Mouse (Mus musculus) MEL (cell line): ENCODE data around the gene Tmem132c. TPM values are rescaled to one million over a fixed set of nuclear protein-coding genes. Genes with fewer than 3 reads are reported as not detected.

Experiments
- DNase-seq: peaks from one replicate; pipeline ENCODE4 v3.0.0; 2011; ENCODE audit warnings: low read depth, low spot score
- H3K27ac ChIP-seq: 2 replicates; pipeline ENCODE4 v1.5.1; 2012; ENCODE audit warnings: low read depth, mild to moderate bottlenecking, control low read depth, low read length, moderate library complexity; ENCODE audit not compliant: control insufficient read depth
- H3K27me3 ChIP-seq, 2 experiments: fragments of 150-350 bp in 1 of 2; sonication (generic) in 1 of 2; 2 replicates each; pipeline ENCODE4 v1.6.1; 2012; ENCODE audit warnings: low read length in 2 of 2, mild to moderate bottlenecking in 2 of 2, improper control_type of control experiment in 1 of 2, moderate library complexity in 1 of 2; ENCODE audit not compliant: insufficient read depth in 2 of 2, control insufficient read depth in 1 of 2
- H3K36me3 ChIP-seq, 2 experiments: 2 replicates each; pipeline ENCODE4 v1.6.1; 2012 to 2014; ENCODE audit warnings: low read length in 2 of 2, improper control_type of control experiment in 1 of 2, inconsistent platforms in 1 of 2, mild to moderate bottlenecking in 1 of 2; ENCODE audit not compliant: insufficient read depth in 2 of 2, control insufficient read depth in 1 of 2
- H3K4me1 ChIP-seq, 2 experiments: fragments of 150-350 bp in 1 of 2; sonication (generic) in 1 of 2; 2 replicates each; pipeline ENCODE4 v1.6.1; 2012; ENCODE audit warnings: low read length in 2 of 2, improper control_type of control experiment in 1 of 2, mild to moderate bottlenecking in 1 of 2; ENCODE audit not compliant: insufficient read depth in 2 of 2, control insufficient read depth in 1 of 2
- H3K4me3 ChIP-seq, 2 experiments: fragments of 150-350 bp in 1 of 2; sonication (generic) in 1 of 2; 2 replicates each; pipeline ENCODE4 v1.5.1; 2012; ENCODE audit warnings: low read depth in 2 of 2, low read length in 2 of 2, mild to moderate bottlenecking in 2 of 2, moderate library complexity in 2 of 2, control low read depth in 1 of 2, improper control_type of control experiment in 1 of 2; ENCODE audit not compliant: control insufficient read depth in 1 of 2, insufficient read depth in 1 of 2
- H3K79me2 ChIP-seq: 2 replicates; pipeline ENCODE4 v1.6.1; 2012; ENCODE audit warnings: mild to moderate bottlenecking, low read length, moderate library complexity; ENCODE audit not compliant: control insufficient read depth, poor library complexity, insufficient read depth
- H3K9ac ChIP-seq: 2 replicates; pipeline ENCODE4 v1.6.1; 2012; ENCODE audit warnings: low read depth, mild to moderate bottlenecking, control low read depth, low read length, moderate library complexity; ENCODE audit not compliant: control insufficient read depth, poor library complexity, severe bottlenecking
- H3K9me3 ChIP-seq: fragments of 150-350 bp; sonication (generic); replicated peaks from 2 replicates; pipeline ENCODE4 v1.6.1; 2012; ENCODE audit warnings: mild to moderate bottlenecking, low read length, improper control_type of control experiment, moderate library complexity; ENCODE audit not compliant: insufficient read depth
- CTCF ChIP-seq, 3 experiments: IDR thresholded peaks in 2 of 3; conservative IDR thresholded peaks in 1 of 3; 2 replicates each; pipeline ENCODE4 v1.5.1; 2011 to 2012; ENCODE audit warnings: low read length in 3 of 3, low read depth in 2 of 3, mild to moderate bottlenecking in 2 of 3, improper control_type of control experiment in 1 of 3, inconsistent platforms in 1 of 3, mixed read lengths in 1 of 3, moderate library complexity in 1 of 3; ENCODE audit not compliant: control insufficient read depth in 1 of 3, insufficient read depth in 1 of 3, poor library complexity in 1 of 3, severe bottlenecking in 1 of 3
- ETS1 ChIP-seq: IDR thresholded peaks from 2 replicates; pipeline ENCODE4 v1.6.1; 2012; ENCODE audit warnings: low read depth, mild to moderate bottlenecking, inconsistent platforms, low read length, improper control_type of control experiment, moderate library complexity
- GABPA ChIP-seq: IDR thresholded peaks from 2 replicates; pipeline ENCODE4 v1.6.1; 2012; ENCODE audit warnings: low read depth, mild to moderate bottlenecking, inconsistent platforms, low read length, improper control_type of control experiment, moderate library complexity
- MAFK ChIP-seq: IDR thresholded peaks from 2 replicates; pipeline ENCODE4 v1.6.1; 2011; ENCODE audit warnings: low read depth, mild to moderate bottlenecking, low read length, improper control_type of control experiment, borderline replicate concordance
- MAX ChIP-seq: IDR thresholded peaks from 2 replicates; pipeline ENCODE4 v1.6.1; 2011; ENCODE audit warnings: low read length, improper control_type of control experiment
- MEF2A ChIP-seq: IDR thresholded peaks from 2 replicates; pipeline ENCODE4 v1.6.1; 2014; ENCODE audit warnings: low read depth, mild to moderate bottlenecking, inconsistent platforms, low read length, improper control_type of control experiment; ENCODE audit not compliant: poor library complexity, insufficient replicate concordance, severe bottlenecking; ENCODE audit errors: extremely low read depth
- MYC ChIP-seq: IDR thresholded peaks from 2 replicates; pipeline ENCODE4 v1.6.1; 2011; ENCODE audit warnings: low read depth, mild to moderate bottlenecking, low read length, improper control_type of control experiment, moderate library complexity
- POLR2AphosphoS2 ChIP-seq: IDR thresholded peaks from 2 replicates; pipeline ENCODE4 v1.6.1; 2011; ENCODE audit warnings: low read length, improper control_type of control experiment
- POLR2AphosphoS5 ChIP-seq: IDR thresholded peaks from 2 replicates; pipeline ENCODE4 v1.6.1; 2012; ENCODE audit warnings: low read depth, borderline replicate concordance, mild to moderate bottlenecking, inconsistent platforms, low read length, moderate library complexity, mixed read lengths
- RAD21 ChIP-seq: IDR thresholded peaks from 2 replicates; pipeline ENCODE4 v1.6.1; 2011; ENCODE audit warnings: mild to moderate bottlenecking, low read depth, low read length, improper control_type of control experiment
- RCOR1 ChIP-seq: IDR thresholded peaks from 2 replicates; pipeline ENCODE4 v1.6.1; 2012; ENCODE audit warnings: low read depth, mild to moderate bottlenecking, inconsistent platforms, low read length, improper control_type of control experiment
- SIN3A ChIP-seq: IDR thresholded peaks from 2 replicates; pipeline ENCODE4 v1.6.1; 2012; ENCODE audit warnings: low read length, improper control_type of control experiment, inconsistent platforms
- SMC3 ChIP-seq: IDR thresholded peaks from 2 replicates; pipeline ENCODE4 v1.6.1; 2011; ENCODE audit warnings: low read depth, low read length, improper control_type of control experiment
- TBP ChIP-seq: IDR thresholded peaks from 2 replicates; pipeline ENCODE4 v1.8.0; 2011; ENCODE audit warnings: low read depth, low read length, improper control_type of control experiment
- USF1 ChIP-seq: IDR thresholded peaks from 2 replicates; pipeline ENCODE4 v1.6.1; 2014; ENCODE audit warnings: low read depth, mild to moderate bottlenecking, inconsistent platforms, low read length, improper control_type of control experiment, moderate library complexity
- ZKSCAN1 ChIP-seq: IDR thresholded peaks from 2 replicates; pipeline ENCODE4 v1.6.1; 2012; ENCODE audit warnings: low read depth, mild to moderate bottlenecking, inconsistent platforms, low read length, improper control_type of control experiment, moderate library complexity
- ZNF384 ChIP-seq: IDR thresholded peaks from 2 replicates; pipeline ENCODE4 v1.6.1; 2012; ENCODE audit warnings: low read depth, mild to moderate bottlenecking, inconsistent platforms, low read length, improper control_type of control experiment
- polyA plus RNA-seq, 2 experiments: library from polyadenylated mRNA; stranded (reverse) in 1 of 2; unstranded in 1 of 2; fragments of >175 nt in 1 of 2; fragments of >200 nt in 1 of 2; gene quantifications; 2 replicates each; pipeline versions ENCODE4 v1.2.1 to v1.2.4; 2012; ENCODE audit warnings: low replicate concordance in 2 of 2, low read depth in 1 of 2; ENCODE audit not compliant: insufficient read length in 2 of 2, insufficient read depth in 1 of 2, missing spikeins in 1 of 2
- total RNA-seq: library from RNA; depleted of rRNA; stranded (reverse); fragments of 300-350 nt; gene quantifications from 2 replicates; pipeline ENCODE4 v1.2.3, GENCODE M21; 2012

Tmem132c gene
- total and polyA plus RNA-seq, 3 experiments = not detected

- DNase-seq = no peak
- Histone ChIP-seq H3K9me3 (no peaks in the 10 kb centered on the region), H3K27ac (no peak overlapping the region), H3K36me3 (no peaks in the 10 kb centered on the region), H3K9ac (no peak overlapping the region), H3K4me1 (no peaks in the 10 kb centered on the region), H3K27me3 (no peaks in the 10 kb centered on the region), H3K79me2 (no peaks in the 10 kb centered on the region), H3K4me3 (no peak overlapping the region)
- TF ChIP-seq CTCF (IDR thresholded peaks at IDR 0.05 in 2 of 3, conservative IDR thresholded peaks at IDR 0.05 in 1 of 3; ENCODE audit: control insufficient read depth in 1 of 3, insufficient read depth in 1 of 3, low read depth in 2 of 3, low read length in 3 of 3, poor library complexity in 1 of 3, severe bottlenecking in 1 of 3) (no peak), SMC3 (no peak), ZKSCAN1 (no peak), MAX (no peak), SIN3A (no peak), USF1 (no peak), RCOR1 (no peak), POLR2AphosphoS5 (no peak), MAFK (no peak), ETS1 (no peak)
Measured at GRCm38 (mm10) chr5:127416536-127416935, 174.9 kb downstream of the Tmem132c start.

DNA sequence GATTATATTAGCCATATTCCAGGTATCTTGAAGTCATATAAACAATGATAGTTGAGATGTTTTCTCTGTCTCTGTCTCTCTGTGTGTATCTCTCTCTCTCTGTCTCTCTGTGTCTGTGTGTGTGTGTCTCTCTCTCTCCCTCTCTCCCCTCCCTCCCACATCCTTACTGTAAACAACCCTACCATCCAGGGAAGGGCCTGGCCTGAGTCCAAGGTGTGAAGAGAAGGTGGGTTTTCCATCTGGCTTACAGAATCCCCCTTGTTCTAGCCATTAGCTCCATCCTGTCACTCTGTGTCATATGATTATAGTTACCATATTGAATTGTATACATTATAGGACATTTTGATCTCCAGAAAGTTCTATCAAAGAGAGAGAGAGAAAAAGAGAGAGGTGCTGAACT lies 182.3 kb downstream of the Tmem132c start:
- Histone ChIP-seq H3K36me3 (no peaks in the 10 kb centered on the region), H3K9ac (no peak overlapping the region), H3K27ac (no peak overlapping the region), H3K9me3 (no peaks in the 10 kb centered on the region), H3K4me1 (no peaks in the 10 kb centered on the region), H3K27me3 (no peaks in the 10 kb centered on the region), H3K4me3 (no peak overlapping the region), H3K79me2 (no peaks in the 10 kb centered on the region)
- TF ChIP-seq USF1 = no peak
- no peak for TF ChIP-seq GABPA
- TF ChIP-seq POLR2AphosphoS2 = no peak
- TF ChIP-seq TBP = no peak
- TF ChIP-seq MEF2A = no peak
- TF ChIP-seq ZNF384 = no peak
- TF ChIP-seq MYC = no peak
- no peak for TF ChIP-seq RAD21
- no peak for DNase-seq
